Mouse (Mus musculus) R1 (cell line): Measurements from ENCODE around the gene Rorb.

Experiments
- DNase-seq: peaks from one replicate; pipeline ENCODE4 v3.0.0-alpha.2; 2018; ENCODE audit warnings: low read depth, low spot score

Rorb gene

GRCm38 (mm10) chr19:18889117-18889627, 221.8 kb downstream of the Rorb start:
- no peak for DNase-seq

GRCm38 (mm10) chr19:18888491-18889116, 222.4 kb downstream of the Rorb start:
- DNase-seq, result no peak

DNA sequence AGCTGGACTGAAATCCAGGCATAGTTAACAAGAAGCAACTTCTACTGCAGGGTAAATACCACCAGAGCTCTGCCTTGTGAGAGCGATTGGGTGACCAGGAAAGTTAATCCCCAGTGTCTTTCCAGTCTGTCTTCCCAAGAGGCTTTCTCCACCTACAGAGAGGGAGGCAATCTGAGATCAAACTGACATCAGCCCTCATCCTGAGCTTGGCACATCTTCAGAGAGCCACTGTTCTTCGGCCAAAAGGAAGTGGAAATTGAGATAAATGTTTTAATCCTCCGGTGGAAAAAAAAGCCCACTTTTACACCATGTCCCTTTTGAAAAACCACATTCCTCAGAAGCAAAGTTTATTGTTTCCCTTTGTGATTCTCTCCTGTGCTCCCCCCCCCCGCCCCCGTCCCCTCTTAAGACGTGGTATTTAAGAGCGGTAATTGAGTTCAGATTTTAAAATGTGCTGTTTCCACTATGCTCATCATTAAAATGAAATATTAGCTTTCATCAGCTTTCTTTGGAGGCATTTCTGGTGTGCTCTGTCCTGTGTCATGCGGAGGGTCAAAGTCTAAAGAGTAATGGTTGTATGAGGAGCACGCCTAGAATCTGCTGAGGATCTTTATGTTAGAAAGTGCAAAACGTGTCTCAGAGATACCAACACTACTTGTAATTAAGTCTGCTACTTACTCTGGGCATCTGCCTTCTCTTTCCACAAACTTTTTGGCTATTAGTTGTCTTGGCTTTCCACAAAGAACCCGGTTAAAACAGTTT, 223.2 kb downstream of the Rorb start:
- no peak for DNase-seq

DNA sequence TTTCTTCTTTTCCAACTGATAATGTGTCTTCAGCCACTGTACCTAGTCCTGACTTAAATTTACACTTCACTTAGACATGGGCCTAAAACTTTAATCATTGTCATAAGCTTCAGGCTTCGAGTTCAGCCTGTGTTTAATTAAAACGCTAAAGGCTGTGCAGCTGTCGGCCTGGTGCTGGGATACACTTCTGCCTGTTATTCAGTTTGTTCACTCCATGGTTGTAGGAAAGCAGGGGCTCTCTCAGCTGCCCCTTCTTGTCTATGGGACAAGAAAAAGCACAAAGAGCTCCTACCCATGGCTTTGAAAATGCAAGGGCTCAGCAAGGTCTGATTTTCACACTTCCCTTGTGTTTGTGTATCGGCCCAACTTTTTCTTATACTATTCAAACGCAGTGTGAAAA, 229.8 kb downstream of the Rorb start:
- no peak for DNase-seq
